Mouse (Mus musculus): Measurements from ENCODE around the gene Stk36. TPM values are rescaled to one million over a fixed set of nuclear protein-coding genes. Genes with fewer than 3 reads are reported as not detected.

The Stk36 gene
- total RNA-seq, 2 experiments from 2014 or later: 0.64 to 0.74 TPM

DNA sequence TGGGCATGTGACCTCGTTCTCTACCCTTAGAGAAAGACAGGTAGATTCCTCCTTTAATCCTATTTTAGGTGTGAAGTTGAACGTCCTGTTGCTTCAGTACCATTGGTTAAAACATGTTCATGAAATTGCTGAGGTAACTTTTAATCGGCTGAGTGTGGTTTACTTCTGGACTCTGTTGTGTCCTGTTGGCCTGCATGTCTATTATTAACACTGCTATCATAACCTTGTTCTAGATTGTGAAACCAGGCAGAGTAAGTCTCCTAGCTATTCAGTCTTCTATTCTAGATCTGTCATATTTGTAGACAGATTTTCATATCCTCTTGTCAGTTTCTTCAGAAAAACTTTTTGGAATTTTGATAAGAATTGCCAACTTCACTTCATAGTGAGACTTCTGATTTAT, 67.1 kb downstream of the Stk36 start:
- no peak for DNase-seq

DNA sequence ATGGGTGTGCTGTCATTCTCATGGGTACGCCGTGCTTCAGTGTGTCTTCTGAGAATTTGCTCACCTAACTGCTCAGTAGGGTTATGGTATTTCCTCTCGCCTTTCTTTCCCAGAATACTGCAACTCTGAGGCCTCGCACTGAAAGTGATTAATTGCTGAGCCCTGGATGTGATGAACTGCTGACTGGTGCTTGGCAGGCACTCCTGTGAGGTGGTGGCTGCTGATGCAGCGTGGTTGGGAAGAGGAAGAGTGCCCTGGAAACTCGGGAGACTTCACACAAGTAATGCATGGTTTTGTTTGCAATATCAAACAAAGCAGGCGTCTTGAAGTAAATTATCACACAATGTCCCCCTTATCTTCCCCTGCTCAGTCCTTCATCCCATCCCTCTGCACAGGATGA, 71.5 kb downstream of the Stk36 start:
- peak in 1 of 2 experiments; percentile 20 for DNase-seq

DNA sequence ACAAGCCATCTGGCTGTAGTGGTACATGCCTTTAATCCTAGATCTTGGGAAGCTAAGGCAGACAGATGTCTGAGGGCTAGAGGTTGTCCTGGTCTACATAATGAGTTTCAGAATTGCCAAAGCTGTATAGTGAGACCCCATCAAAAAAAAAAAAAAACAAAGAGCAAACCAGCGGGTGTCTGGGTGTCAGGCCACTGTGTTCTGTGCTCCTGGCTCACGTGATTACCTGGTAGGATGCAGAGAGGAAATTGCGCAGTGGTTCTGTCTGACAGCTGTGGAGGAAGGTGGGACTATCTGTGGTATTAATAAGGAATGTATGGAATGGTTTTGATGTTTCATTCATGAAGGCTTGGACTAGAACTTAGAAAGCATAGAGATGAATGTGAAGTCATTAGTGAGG, 75.6 kb downstream of the Stk36 start:
- DNase-seq: no peak

DNA sequence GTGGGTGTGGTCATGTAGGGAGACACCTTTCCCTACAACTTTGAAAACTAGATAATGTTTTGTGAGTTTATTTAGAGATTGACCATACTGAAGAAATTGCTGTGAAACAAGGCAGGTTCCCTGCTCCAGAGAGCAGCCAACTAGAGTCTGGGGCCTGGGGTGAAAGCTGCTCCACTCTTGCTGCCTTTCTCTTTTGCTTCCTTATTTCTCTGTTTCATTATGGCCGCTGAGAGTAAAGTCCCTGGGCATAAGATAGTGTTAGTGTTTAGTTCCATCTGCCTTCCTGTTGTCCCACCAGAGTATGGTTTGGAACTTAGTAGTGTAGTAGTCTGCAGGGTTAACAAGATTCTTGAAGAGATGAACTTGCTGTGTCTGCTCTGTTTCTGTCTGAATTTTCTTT, 76.6 kb downstream of the Stk36 start:
- DNase-seq: no peak

Small RNA genes lying within 50 kb of the gene (microRNA-seq; reads per million reads assigned to microRNA genes)
- gene Gm25035: 0 reads per million in 2 experiments

Other genes starting within 250 kb of the Stk36 start
- under 1 TPM in 1 of 2 experiments, not detected in 1; 0.44 TPM for gene Catip, start 239.3 kb upstream of the Stk36 start, total RNA-seq (2021)
- 1 to 10 TPM; 5.3 to 5.4 TPM for gene Slc11a1, start 226.2 kb upstream of the Stk36 start, total RNA-seq (2021)
- gene Ctdsp1, start 209.9 kb upstream of the Stk36 start, total RNA-seq (2021): 100 to 1,000 TPM; 107 to 116 TPM
- 1 to 10 TPM; 1.2 to 1.5 TPM for gene Vil1, start 192.1 kb upstream of the Stk36 start, total RNA-seq (2021)
- gene Cnot9, start 95.4 kb upstream of the Stk36 start, total RNA-seq (2021): 10 to 100 TPM; 12.6 to 13.0 TPM
- gene Plcd4, start 58.6 kb upstream of the Stk36 start, total RNA-seq (2021): under 1 TPM in 1 of 2 experiments, not detected in 1; 0.15 TPM
- gene Usp37, start 57.2 kb upstream of the Stk36 start, total RNA-seq (2021): 1 to 10 TPM; 9.0 to 9.9 TPM
- 10 to 100 TPM; 10.6 to 13.2 TPM for gene Zfp142, start 13.2 kb upstream of the Stk36 start, total RNA-seq (2021)
- 10 to 100 TPM; 33.6 to 35.2 TPM for gene Bcs1l, start 13.2 kb upstream of the Stk36 start, total RNA-seq (2021)
- 10 to 100 TPM; 13.8 to 19.6 TPM for gene Rnf25, start within 50 bp of the Stk36 start, total RNA-seq (2021)
- gene Ttll4, start 60.3 kb downstream of the Stk36 start, total RNA-seq (2021): 1 to 10 TPM; 9.1 to 9.3 TPM
- gene Cyp27a1, start 112.1 kb downstream of the Stk36 start, total RNA-seq (2021): 10 to 100 TPM; 11.0 to 15.5 TPM
- gene Prkag3, start 147.8 kb downstream of the Stk36 start, total RNA-seq (2021): 1 to 10 TPM; 1.4 to 1.7 TPM
- under 1 TPM; 0.18 to 0.30 TPM for gene Wnt6, start 170.4 kb downstream of the Stk36 start, total RNA-seq (2021)
- gene Wnt10a, start 190.1 kb downstream of the Stk36 start, total RNA-seq (2021): not detected